Mouse (Mus musculus): ENCODE data around the gene Psmb11. TPM values are rescaled to one million over a fixed set of nuclear protein-coding genes. Genes with fewer than 3 reads are reported as not detected.

Psmb11 gene
- polyA plus RNA-seq, 1 experiment = 92.4 TPM

DNA sequence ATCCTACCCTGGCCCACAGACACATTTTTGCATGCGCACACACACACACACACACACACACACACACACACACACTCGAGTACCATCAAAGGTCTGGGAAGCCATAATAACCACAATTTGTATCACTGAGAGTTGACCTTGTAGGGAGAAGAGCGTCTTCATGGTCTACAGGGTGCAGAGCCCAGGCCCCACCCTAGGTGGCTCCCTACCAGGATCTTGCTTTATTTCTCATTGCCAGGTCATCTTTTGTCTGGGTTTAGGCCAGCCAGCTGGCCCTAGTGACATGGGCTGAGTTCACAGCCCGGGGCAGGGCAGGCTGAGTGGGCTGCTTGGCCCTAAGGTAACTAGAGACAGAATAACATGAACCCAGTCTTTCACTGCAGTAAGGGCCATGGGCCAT lies 12.9 kb downstream of the Psmb11 start:
- Histone ChIP-seq H3K27ac (ENCODE audit: control insufficient read depth, insufficient read depth, low read length) (no peak overlapping the region), H3K27me3 (ENCODE audit: control insufficient read depth, insufficient read depth, low read length) (no peaks in the 10 kb centered on the region), H3K4me1 (replicated peaks; ENCODE audit: control insufficient read depth, insufficient read depth, low read length) (peaks cover 7% of the 10 kb centered on the region; the same call in 1 of the 2 replicates), H3K36me3 (ENCODE audit: control insufficient read depth, insufficient read depth, low read length) (peaks cover 21% of the 10 kb centered on the region), H3K4me3 (ENCODE audit: control insufficient read depth, insufficient read depth, low read length) (no peak overlapping the region)
- no peak for DNase-seq
- TF ChIP-seq POLR2A (IDR thresholded peaks at IDR 0.05; ENCODE audit: control insufficient read depth, extremely low read depth, insufficient read depth, low read length, poor library complexity) (no peak), CTCF (IDR thresholded peaks at IDR 0.05; ENCODE audit: borderline replicate concordance, control insufficient read depth, extremely low read depth, insufficient read depth, low read length, poor library complexity) (no peak)
- WGBS = 69% methylated on average over 4 of the region's 4 CpGs

- peaks cover 13% of the 10 kb centered on the region for H3K36me3 ChIP-seq (ENCODE audit: control insufficient read depth, insufficient read depth, low read length)
Observed at GRCm38 (mm10) chr14:54636954-54637353, 15.7 kb downstream of the Psmb11 start.

GRCm38 (mm10) chr14:54638210-54638609 lies 17.0 kb downstream of the Psmb11 start:
- no peak for DNase-seq
- 60% methylated on average over 5 of the region's 5 CpGs for WGBS
- Histone ChIP-seq H3K4me1 (replicated peaks; ENCODE audit: control insufficient read depth, insufficient read depth, low read length) (peaks cover 23% of the 10 kb centered on the region), H3K4me3 (ENCODE audit: control insufficient read depth, insufficient read depth, low read length) (no peak overlapping the region), H3K36me3 (ENCODE audit: control insufficient read depth, insufficient read depth, low read length) (peaks cover 16% of the 10 kb centered on the region), H3K27ac (ENCODE audit: control insufficient read depth, insufficient read depth, low read length) (no peak overlapping the region), H3K27me3 (ENCODE audit: control insufficient read depth, insufficient read depth, low read length) (no peaks in the 10 kb centered on the region)
- no peak for TF ChIP-seq POLR2A (IDR thresholded peaks at IDR 0.05; ENCODE audit: control insufficient read depth, extremely low read depth, insufficient read depth, low read length, poor library complexity)
- TF ChIP-seq CTCF (IDR thresholded peaks at IDR 0.05; ENCODE audit: borderline replicate concordance, control insufficient read depth, extremely low read depth, insufficient read depth, low read length, poor library complexity) = peak; percentile 21; the same call in 1 of the 2 replicates

More at GRCm38 (mm10) chr14:54636954-54637353, 15.7 kb downstream of the Psmb11 start:
- no peak overlapping the region for H3K27ac ChIP-seq (ENCODE audit: control insufficient read depth, insufficient read depth, low read length)
- 60% methylated on average over 8 of the region's 8 CpGs for WGBS
- peak; percentile 57 for DNase-seq
- H3K4me1 ChIP-seq (replicated peaks; ENCODE audit: control insufficient read depth, insufficient read depth, low read length) = peaks cover 23% of the 10 kb centered on the region
- H3K27me3 ChIP-seq (ENCODE audit: control insufficient read depth, insufficient read depth, low read length) = no peaks in the 10 kb centered on the region
- TF ChIP-seq CTCF (IDR thresholded peaks at IDR 0.05; ENCODE audit: borderline replicate concordance, control insufficient read depth, extremely low read depth, insufficient read depth, low read length, poor library complexity) (peak; percentile 85; the same call in 1 of the 2 replicates), POLR2A (IDR thresholded peaks at IDR 0.05; ENCODE audit: control insufficient read depth, extremely low read depth, insufficient read depth, low read length, poor library complexity) (no peak)
- no peak overlapping the region for H3K4me3 ChIP-seq (ENCODE audit: control insufficient read depth, insufficient read depth, low read length)

DNA sequence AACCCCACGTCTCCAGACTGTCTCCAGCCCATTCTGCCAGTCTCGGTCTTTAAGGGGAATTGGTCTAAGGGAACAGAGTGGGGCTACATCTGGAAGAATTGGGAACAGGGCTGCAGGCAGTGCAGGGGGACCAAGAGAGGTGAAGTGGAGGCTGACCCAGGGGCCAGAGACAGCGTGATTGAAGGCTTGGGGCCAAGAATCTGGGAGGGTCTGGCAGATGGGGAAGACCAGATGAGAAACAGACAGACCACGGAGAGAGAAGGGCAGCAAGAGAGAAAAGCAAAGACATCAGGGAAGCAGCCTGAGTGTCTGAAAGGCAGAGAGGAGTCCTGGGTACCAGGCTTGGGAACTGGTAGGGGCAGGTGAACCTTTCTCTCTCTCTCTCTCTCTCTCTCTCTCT lies 18.9 kb downstream of the Psmb11 start:
- WGBS = 69% methylated on average over 4 of the region's 4 CpGs
- Histone ChIP-seq H3K27ac (ENCODE audit: control insufficient read depth, insufficient read depth, low read length) (no peak overlapping the region), H3K4me1 (replicated peaks; ENCODE audit: control insufficient read depth, insufficient read depth, low read length) (peaks cover 23% of the 10 kb centered on the region), H3K27me3 (ENCODE audit: control insufficient read depth, insufficient read depth, low read length) (no peaks in the 10 kb centered on the region; the same call in 1 of the 2 replicates), H3K4me3 (ENCODE audit: control insufficient read depth, insufficient read depth, low read length) (peak overlapping the region; percentile 59), H3K36me3 (ENCODE audit: control insufficient read depth, insufficient read depth, low read length) (peaks cover 30% of the 10 kb centered on the region)
- TF ChIP-seq POLR2A (IDR thresholded peaks at IDR 0.05; ENCODE audit: control insufficient read depth, extremely low read depth, insufficient read depth, low read length, poor library complexity) (no peak), CTCF (IDR thresholded peaks at IDR 0.05; ENCODE audit: borderline replicate concordance, control insufficient read depth, extremely low read depth, insufficient read depth, low read length, poor library complexity) (no peak)
- no peak for DNase-seq

- Histone ChIP-seq H3K36me3 (ENCODE audit: control insufficient read depth, insufficient read depth, low read length) (peaks cover 38% of the 10 kb centered on the region), H3K27me3 (ENCODE audit: control insufficient read depth, insufficient read depth, low read length) (no peaks in the 10 kb centered on the region; the same call in 1 of the 2 replicates), H3K4me1 (replicated peaks; ENCODE audit: control insufficient read depth, insufficient read depth, low read length) (peaks cover 23% of the 10 kb centered on the region), H3K4me3 (ENCODE audit: control insufficient read depth, insufficient read depth, low read length) (peak within 1 kb of the TSS; percentile 59), H3K27ac (ENCODE audit: control insufficient read depth, insufficient read depth, low read length) (no peak within 1 kb of the TSS)
- TF ChIP-seq POLR2A (IDR thresholded peaks at IDR 0.05; ENCODE audit: control insufficient read depth, extremely low read depth, insufficient read depth, low read length, poor library complexity) = no peak
- TF ChIP-seq CTCF (IDR thresholded peaks at IDR 0.05; ENCODE audit: borderline replicate concordance, control insufficient read depth, extremely low read depth, insufficient read depth, low read length, poor library complexity) = no peak
- DNase-seq = no peak
- 1% methylated on average over 28 of the region's 28 CpGs for WGBS
Observed at GRCm38 (mm10) chr14:54640946-54641304, 19.7 kb downstream of the Psmb11 start, which contains the start of gene Gm17606. TSS of gene Gm17606 (plus strand) at chr14:54640952.

DNA sequence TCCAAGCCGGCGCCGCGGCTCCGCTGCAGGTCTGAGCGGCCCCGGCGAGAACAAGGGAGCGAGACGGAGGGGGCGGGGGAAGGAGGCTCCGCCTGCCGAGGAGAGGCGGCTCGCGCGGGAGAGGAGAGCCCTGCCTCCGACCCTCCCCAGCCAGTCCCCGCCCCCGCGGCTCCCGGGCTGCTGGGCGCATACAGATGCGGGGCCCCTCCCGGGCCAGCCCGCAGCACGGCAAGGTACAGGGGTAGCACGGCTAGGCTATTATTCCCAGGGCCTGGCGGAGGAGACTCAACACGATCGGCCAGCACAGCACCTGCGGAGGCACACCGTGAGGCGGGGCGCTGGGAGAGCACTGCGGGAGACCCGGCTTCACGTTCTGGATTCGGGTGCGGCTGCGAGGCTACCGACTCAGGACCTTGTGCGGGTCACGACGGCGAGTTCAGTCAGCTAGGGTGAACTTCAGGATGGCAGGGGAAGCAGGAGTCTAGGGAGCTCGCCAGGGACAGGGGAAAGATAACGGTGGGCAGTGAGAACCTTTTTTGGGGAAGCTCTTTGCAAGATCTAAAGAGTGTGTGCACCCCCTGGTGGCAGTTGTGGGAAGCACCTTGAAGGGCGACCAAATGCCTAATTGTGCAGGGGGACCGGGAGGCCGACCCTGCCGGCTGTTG lies 20.2 kb downstream of the Psmb11 start, which contains the start of gene Cdh24:
Gene Cdh24, minus strand, starts transcription at position 60 of the 665 bp plus-strand sequence.
- TF ChIP-seq CTCF (IDR thresholded peaks at IDR 0.05; ENCODE audit: borderline replicate concordance, control insufficient read depth, extremely low read depth, insufficient read depth, low read length, poor library complexity) = peak; percentile 84
- peak; percentile 64 for TF ChIP-seq POLR2A (IDR thresholded peaks at IDR 0.05; ENCODE audit: control insufficient read depth, extremely low read depth, insufficient read depth, low read length, poor library complexity)
- no peaks in the 10 kb centered on the region; the same call in 1 of the 2 replicates for H3K27me3 ChIP-seq (ENCODE audit: control insufficient read depth, insufficient read depth, low read length)
- under 1% methylated on average over 51 of the region's 52 CpGs for WGBS
- H3K4me3 ChIP-seq (ENCODE audit: control insufficient read depth, insufficient read depth, low read length) = peak within 1 kb of the TSS; percentile 59
- H3K27ac ChIP-seq (ENCODE audit: control insufficient read depth, insufficient read depth, low read length) = no peak within 1 kb of the TSS
- peak; percentile 94 for DNase-seq
- H3K36me3 ChIP-seq (ENCODE audit: control insufficient read depth, insufficient read depth, low read length) = peaks cover 43% of the 10 kb centered on the region
- H3K4me1 ChIP-seq (replicated peaks; ENCODE audit: control insufficient read depth, insufficient read depth, low read length) = peaks cover 23% of the 10 kb centered on the region
